Mouse (Mus musculus) lung, adult 2 months (tissue): ENCODE data around the gene Ddah2.

Experiments used
- CTCF ChIP-seq: fragments of 200-500 bp; IDR thresholded peaks from 2 replicates; pipeline ENCODE4 v1.5.1; 2011; ENCODE audit warnings: mild to moderate bottlenecking, low read length, control low read depth; ENCODE audit not compliant: insufficient read depth
- POLR2A ChIP-seq: fragments of 200-500 bp; IDR thresholded peaks from 2 replicates; pipeline ENCODE4 v1.6.1; 2011; ENCODE audit warnings: low read depth, mild to moderate bottlenecking, control low read depth, low read length, borderline replicate concordance; ENCODE audit errors: extremely low read depth

- no peak for TF ChIP-seq CTCF
- TF ChIP-seq POLR2A, result no peak
These were observed 35.9 kb downstream of the Ddah2 start for GRCm38 (mm10) chr17:35094475-35095365.
